Mouse (Mus musculus) heart, embryonic 10.5 days (tissue): ENCODE measurements around the gene Gm10160. TPM values are rescaled to one million over a fixed set of nuclear protein-coding genes. Genes with fewer than 3 reads are reported as not detected.

Experiments used
- DNase-seq: peaks from one replicate; pipeline ENCODE4 v3.0.0-alpha.2; 2017; ENCODE audit warnings: low spot score
- H3K27ac ChIP-seq: fragments of 300-500 bp; sonication (generic); 2 replicates; pipeline ENCODE4 v1.5.1; 2016; ENCODE audit warnings: mild to moderate bottlenecking
- H3K27me3 ChIP-seq: fragments of 300-500 bp; sonication (generic); 2 replicates; pipeline ENCODE4 v1.6.1; 2016; ENCODE audit warnings: mild to moderate bottlenecking; ENCODE audit not compliant: poor library complexity, insufficient read depth, severe bottlenecking
- H3K36me3 ChIP-seq: fragments of 300-500 bp; sonication (generic); 2 replicates; pipeline ENCODE4 v1.6.1; 2016; ENCODE audit warnings: mild to moderate bottlenecking, moderate library complexity
- H3K4me1 ChIP-seq: fragments of 300-500 bp; sonication (generic); 2 replicates; pipeline ENCODE4 v1.6.1; 2016; ENCODE audit warnings: mild to moderate bottlenecking
- H3K4me3 ChIP-seq: fragments of 300-500 bp; sonication (generic); 2 replicates; pipeline ENCODE4 v1.5.1; 2016; ENCODE audit warnings: mild to moderate bottlenecking, moderate library complexity
- H3K9me3 ChIP-seq: fragments of 300-500 bp; sonication (generic); 2 replicates; pipeline ENCODE4 v1.6.1; 2016; ENCODE audit warnings: mild to moderate bottlenecking, moderate library complexity
- WGBS: fragments of 180-500 bp; shearing (Covaris S2); methylation state at CpG from one replicate; pipeline ENCODE4 v1.1.7; 2016; 5-methylcytosine and 5-hydroxymethylcytosine counted together
- polyA plus RNA-seq: library from polyadenylated mRNA; unstranded; fragments of >200 nt; fragmentation: Nextera tagmentation; extraction: Ambion mirVana; gene quantifications from 2 replicates; pipeline ENCODE4 v1.2.1, GENCODE M21; 2016

Gm10160 gene
- polyA plus RNA-seq, result not detected in 2 replicates

- Histone ChIP-seq H3K9me3 (no peaks in the 10 kb centered on the region), H3K27ac (peak within 1 kb of the TSS; percentile 72), H3K4me1 (peaks cover 42% of the 10 kb centered on the region), H3K36me3 (no peaks in the 10 kb centered on the region), H3K4me3 (peak within 1 kb of the TSS; percentile 30; the same call in 1 of the 2 replicates), H3K27me3 (peaks cover 28% of the 10 kb centered on the region)
- 74% methylated on average over 1 of the region's 1 CpGs for WGBS
- no peak for DNase-seq
These were observed at the start of gene Gm10160 for GRCm38 (mm10) chr7:81855694-81856093. Gene Gm10160 (minus strand): TSS chr7:81855794.

GRCm38 (mm10) chr7:81904926-81905325, 49.3 kb upstream of the Gm10160 start:
- Histone ChIP-seq H3K27ac (no peak overlapping the region), H3K27me3 (no peaks in the 10 kb centered on the region), H3K4me1 (no peaks in the 10 kb centered on the region), H3K9me3 (no peaks in the 10 kb centered on the region), H3K36me3 (no peaks in the 10 kb centered on the region), H3K4me3 (no peak overlapping the region)
- WGBS, result 82% methylated on average over 2 of the region's 2 CpGs
- DNase-seq, result no peak

- no peak for DNase-seq
These were observed 48.5 kb upstream of the Gm10160 start for GRCm38 (mm10) chr7:81904094-81904493.

GRCm38 (mm10) chr7:81899361-81899760, 43.8 kb upstream of the Gm10160 start:
- H3K36me3 ChIP-seq, result peaks cover 11% of the 10 kb centered on the region
- no peak for DNase-seq
- H3K9me3 ChIP-seq, result no peaks in the 10 kb centered on the region
- H3K4me3 ChIP-seq, result no peak overlapping the region
- H3K4me1 ChIP-seq, result no peaks in the 10 kb centered on the region
- H3K27me3 ChIP-seq, result no peaks in the 10 kb centered on the region
- H3K27ac ChIP-seq, result no peak overlapping the region
- 73% methylated on average over 11 of the region's 11 CpGs for WGBS

More at GRCm38 (mm10) chr7:81904094-81904493, 48.5 kb upstream of the Gm10160 start:
- H3K27ac ChIP-seq, result no peak overlapping the region
- 65% methylated on average over 4 of the region's 4 CpGs for WGBS
- peaks cover 3% of the 10 kb centered on the region for H3K36me3 ChIP-seq
- no peaks in the 10 kb centered on the region for H3K27me3 ChIP-seq
- H3K4me3 ChIP-seq, result no peak overlapping the region
- H3K9me3 ChIP-seq, result no peaks in the 10 kb centered on the region
- H3K4me1 ChIP-seq, result no peaks in the 10 kb centered on the region

GRCm38 (mm10) chr7:81885128-81885527, 29.5 kb upstream of the Gm10160 start:
- peaks cover 9% of the 10 kb centered on the region; the same call in 1 of the 2 replicates for H3K36me3 ChIP-seq

GRCm38 (mm10) chr7:81881600-81881999, 26.0 kb upstream of the Gm10160 start:
- WGBS, result 83% methylated on average over 3 of the region's 3 CpGs
- H3K27me3 ChIP-seq, result no peaks in the 10 kb centered on the region
- 0 out of 2 replicates have a peak, but pooled peaks cover 5% of the 10 kb centered on the region for H3K4me1 ChIP-seq
- peaks cover 20% of the 10 kb centered on the region; the same call in 1 of the 2 replicates for H3K36me3 ChIP-seq
- no peak overlapping the region for H3K27ac ChIP-seq
- no peak overlapping the region for H3K4me3 ChIP-seq
- H3K9me3 ChIP-seq, result no peaks in the 10 kb centered on the region
- no peak for DNase-seq

More at GRCm38 (mm10) chr7:81885128-81885527, 29.5 kb upstream of the Gm10160 start:
- 89% methylated on average over 4 of the region's 4 CpGs for WGBS
- H3K27ac ChIP-seq, result no peak overlapping the region
- DNase-seq, result no peak
- no peaks in the 10 kb centered on the region for H3K27me3 ChIP-seq
- H3K4me3 ChIP-seq, result no peak overlapping the region
- H3K9me3 ChIP-seq, result no peaks in the 10 kb centered on the region
- H3K4me1 ChIP-seq, result no peaks in the 10 kb centered on the region

- H3K27me3 ChIP-seq, result no peaks in the 10 kb centered on the region
- 0 out of 2 replicates have a peak, but pooled peaks cover 5% of the 10 kb centered on the region for H3K4me1 ChIP-seq
- no peak overlapping the region for H3K4me3 ChIP-seq
- 81% methylated on average over 4 of the region's 4 CpGs for WGBS
- H3K9me3 ChIP-seq, result no peaks in the 10 kb centered on the region
- no peak for DNase-seq
- peaks cover 16% of the 10 kb centered on the region; the same call in 1 of the 2 replicates for H3K36me3 ChIP-seq
- H3K27ac ChIP-seq, result no peak overlapping the region
These were observed 25.2 kb upstream of the Gm10160 start for GRCm38 (mm10) chr7:81880797-81881196.

GRCm38 (mm10) chr7:81880286-81880685, 24.7 kb upstream of the Gm10160 start:
- WGBS, result 82% methylated on average over 5 of the region's 5 CpGs
- peaks cover 16% of the 10 kb centered on the region; the same call in 1 of the 2 replicates for H3K36me3 ChIP-seq
- no peak overlapping the region for H3K27ac ChIP-seq
- DNase-seq, result no peak
- H3K4me3 ChIP-seq, result no peak overlapping the region
- H3K27me3 ChIP-seq, result no peaks in the 10 kb centered on the region
- no peaks in the 10 kb centered on the region for H3K9me3 ChIP-seq
- H3K4me1 ChIP-seq, result 0 out of 2 replicates have a peak, but pooled peaks cover 5% of the 10 kb centered on the region

- no peaks in the 10 kb centered on the region for H3K27me3 ChIP-seq
- DNase-seq, result no peak
- no peak overlapping the region for H3K4me3 ChIP-seq
- 71% methylated on average over 9 of the region's 9 CpGs for WGBS
- peaks cover 21% of the 10 kb centered on the region for H3K36me3 ChIP-seq
- no peak overlapping the region for H3K27ac ChIP-seq
- no peaks in the 10 kb centered on the region for H3K9me3 ChIP-seq
- 0 out of 2 replicates have a peak, but pooled peaks cover 5% of the 10 kb centered on the region for H3K4me1 ChIP-seq
These were observed 19.8 kb upstream of the Gm10160 start for GRCm38 (mm10) chr7:81875372-81875771.

- no peaks in the 10 kb centered on the region for H3K9me3 ChIP-seq
- WGBS, result 78% methylated on average over 6 of the region's 6 CpGs
- no peak for DNase-seq
- H3K4me1 ChIP-seq, result peaks cover 11% of the 10 kb centered on the region
- peaks cover 24% of the 10 kb centered on the region for H3K36me3 ChIP-seq
- H3K4me3 ChIP-seq, result no peak overlapping the region
- H3K27ac ChIP-seq, result no peak overlapping the region
- H3K27me3 ChIP-seq, result no peaks in the 10 kb centered on the region
These were observed 19.0 kb upstream of the Gm10160 start for GRCm38 (mm10) chr7:81874636-81875035.

- Histone ChIP-seq H3K4me3 (no peak overlapping the region), H3K4me1 (peaks cover 13% of the 10 kb centered on the region), H3K27me3 (no peaks in the 10 kb centered on the region), H3K27ac (no peak overlapping the region), H3K9me3 (no peaks in the 10 kb centered on the region), H3K36me3 (peaks cover 30% of the 10 kb centered on the region)
- 21% methylated on average over 1 of the region's 1 CpGs for WGBS
- DNase-seq, result no peak
These were observed 18.2 kb upstream of the Gm10160 start for GRCm38 (mm10) chr7:81873807-81874206.

GRCm38 (mm10) chr7:81872493-81873013, 17.0 kb upstream of the Gm10160 start:
- peaks cover 19% of the 10 kb centered on the region for H3K36me3 ChIP-seq
- no peaks in the 10 kb centered on the region for H3K27me3 ChIP-seq
- H3K4me1 ChIP-seq, result peaks cover 9% of the 10 kb centered on the region
- H3K27ac ChIP-seq, result no peak overlapping the region
- no peak overlapping the region for H3K4me3 ChIP-seq
- no peaks in the 10 kb centered on the region for H3K9me3 ChIP-seq
- WGBS, result 59% methylated on average over 13 of the region's 13 CpGs
- DNase-seq, result no peak

- H3K4me1 ChIP-seq, result peaks cover 15% of the 10 kb centered on the region
- DNase-seq, result no peak
- H3K36me3 ChIP-seq, result peaks cover 46% of the 10 kb centered on the region
- H3K27ac ChIP-seq, result no peak overlapping the region
- no peak overlapping the region for H3K4me3 ChIP-seq
- H3K27me3 ChIP-seq, result no peaks in the 10 kb centered on the region
- no peaks in the 10 kb centered on the region for H3K9me3 ChIP-seq
- 31% methylated on average over 6 of the region's 6 CpGs for WGBS
These were observed 12.6 kb upstream of the Gm10160 start for GRCm38 (mm10) chr7:81868158-81868557.
